Mouse (Mus musculus) neural tube, embryonic 13.5 days (tissue): Measurements from ENCODE around the gene Stat5b. TPM values are rescaled to one million over a fixed set of nuclear protein-coding genes. Genes with fewer than 3 reads are reported as not detected.

Source experiments
- ATAC-seq: fragments of 200-750 bp; cut with Nextera tagmentation; 2 replicates; pipeline ENCODE4 v1.8.0; 2017; ENCODE audit warnings: low read depth, mild to moderate bottlenecking, moderate TSS enrichment, moderate library complexity
- H3K27ac ChIP-seq: fragments of 300-500 bp; sonication (generic); replicated peaks from 2 replicates; pipeline ENCODE4 v1.5.1; 2015; ENCODE audit warnings: moderate library complexity, mild to moderate bottlenecking, inconsistent platforms
- H3K27me3 ChIP-seq: fragments of 300-500 bp; sonication (generic); 2 replicates; pipeline ENCODE4 v1.6.1; 2015; ENCODE audit warnings: mild to moderate bottlenecking, inconsistent platforms
- H3K36me3 ChIP-seq: fragments of 300-500 bp; sonication (generic); 2 replicates; pipeline ENCODE4 v1.6.1; 2015; ENCODE audit warnings: mild to moderate bottlenecking, inconsistent platforms
- H3K4me1 ChIP-seq: fragments of 300-500 bp; sonication (generic); replicated peaks from 2 replicates; pipeline ENCODE4 v1.6.1; 2015; ENCODE audit warnings: inconsistent platforms
- H3K4me2 ChIP-seq: fragments of 300-500 bp; sonication (generic); 2 replicates; pipeline ENCODE4 v1.6.1; 2015; ENCODE audit warnings: inconsistent platforms, mild to moderate bottlenecking, moderate library complexity
- H3K4me3 ChIP-seq: fragments of 300-500 bp; sonication (generic); 2 replicates; pipeline ENCODE4 v1.5.1; 2015; ENCODE audit warnings: mild to moderate bottlenecking, inconsistent platforms
- H3K9ac ChIP-seq: fragments of 300-500 bp; sonication (generic); 2 replicates; pipeline ENCODE4 v1.6.1; 2015; ENCODE audit warnings: moderate library complexity, mild to moderate bottlenecking, inconsistent platforms
- H3K9me3 ChIP-seq: fragments of 300-500 bp; sonication (generic); 2 replicates; pipeline ENCODE4 v1.6.1; 2016; ENCODE audit warnings: inconsistent platforms
- WGBS: fragments of 180-500 bp; shearing (Covaris S2); methylation state at CpG from one replicate; pipeline ENCODE4 v1.1.7; 2015; 5-methylcytosine and 5-hydroxymethylcytosine counted together
- polyA plus RNA-seq: library from polyadenylated mRNA; unstranded; fragments of >200 nt; fragmentation: Nextera tagmentation; extraction: Ambion mirVana; gene quantifications from 2 replicates; pipeline ENCODE4 v1.2.1, GENCODE M21; 2015

The Stat5b gene
- polyA plus RNA-seq, 1 experiment from 2014 or later: 17.2 TPM

- no peaks in the 10 kb centered on the region for H3K9me3 ChIP-seq
- no peak overlapping the region for H3K4me3 ChIP-seq
- H3K9ac ChIP-seq: no peak overlapping the region
- no peak overlapping the region for H3K27ac ChIP-seq
- no peaks in the 10 kb centered on the region for H3K27me3 ChIP-seq
- peaks cover 17% of the 10 kb centered on the region for H3K4me1 ChIP-seq
- no peak for ATAC-seq
- no peak overlapping the region for H3K4me2 ChIP-seq
- WGBS: 85% methylated on average over 10 of the region's 10 CpGs
- H3K36me3 ChIP-seq: no peaks in the 10 kb centered on the region
Measured at GRCm38 (mm10) chr11:100831396-100831795, 19.1 kb downstream of the Stat5b start.

- H3K9ac ChIP-seq: no peak overlapping the region
- H3K4me3 ChIP-seq: no peak overlapping the region
- no peaks in the 10 kb centered on the region for H3K9me3 ChIP-seq
- no peak overlapping the region for H3K4me2 ChIP-seq
- WGBS: 87% methylated on average over 12 of the region's 12 CpGs
- H3K4me1 ChIP-seq: peaks cover 23% of the 10 kb centered on the region
- H3K27ac ChIP-seq: no peak overlapping the region
- H3K36me3 ChIP-seq: no peaks in the 10 kb centered on the region
- ATAC-seq: no peak
- no peaks in the 10 kb centered on the region for H3K27me3 ChIP-seq
Measured at GRCm38 (mm10) chr11:100829691-100830090, 20.8 kb downstream of the Stat5b start.

GRCm38 (mm10) chr11:100828676-100829151 lies 21.8 kb downstream of the Stat5b start:
- Histone ChIP-seq H3K9ac (no peak overlapping the region), H3K36me3 (no peaks in the 10 kb centered on the region), H3K4me1 (peaks cover 23% of the 10 kb centered on the region), H3K4me2 (no peak overlapping the region), H3K27ac (no peak overlapping the region), H3K27me3 (no peaks in the 10 kb centered on the region), H3K4me3 (no peak overlapping the region), H3K9me3 (no peaks in the 10 kb centered on the region)
- ATAC-seq: no peak
- WGBS: 74% methylated on average over 10 of the region's 10 CpGs

GRCm38 (mm10) chr11:100826161-100826866 lies 24.2 kb downstream of the Stat5b start:
- 75% methylated on average over 13 of the region's 13 CpGs for WGBS
- Histone ChIP-seq H3K36me3 (no peaks in the 10 kb centered on the region), H3K4me2 (no peak overlapping the region), H3K4me1 (peaks cover 23% of the 10 kb centered on the region), H3K27me3 (no peaks in the 10 kb centered on the region), H3K9ac (no peak overlapping the region), H3K4me3 (no peak overlapping the region), H3K27ac (no peak overlapping the region), H3K9me3 (no peaks in the 10 kb centered on the region)
- no peak for ATAC-seq

GRCm38 (mm10) chr11:100825451-100825850 lies 25.1 kb downstream of the Stat5b start:
- H3K9ac ChIP-seq: no peak overlapping the region
- H3K27ac ChIP-seq: no peak overlapping the region
- H3K4me1 ChIP-seq: peaks cover 23% of the 10 kb centered on the region
- no peak overlapping the region for H3K4me2 ChIP-seq
- H3K27me3 ChIP-seq: no peaks in the 10 kb centered on the region
- H3K36me3 ChIP-seq: no peaks in the 10 kb centered on the region
- 86% methylated on average over 9 of the region's 9 CpGs for WGBS
- H3K4me3 ChIP-seq: no peak overlapping the region
- no peak for ATAC-seq
- H3K9me3 ChIP-seq: no peaks in the 10 kb centered on the region

GRCm38 (mm10) chr11:100824496-100824895 lies 26.0 kb downstream of the Stat5b start:
- H3K27me3 ChIP-seq: no peaks in the 10 kb centered on the region
- H3K4me1 ChIP-seq: peaks cover 23% of the 10 kb centered on the region
- H3K27ac ChIP-seq: no peak overlapping the region
- ATAC-seq: no peak
- H3K4me3 ChIP-seq: no peak overlapping the region
- no peaks in the 10 kb centered on the region for H3K36me3 ChIP-seq
- no peaks in the 10 kb centered on the region for H3K9me3 ChIP-seq
- no peak overlapping the region for H3K9ac ChIP-seq
- 87% methylated on average over 7 of the region's 7 CpGs for WGBS
- H3K4me2 ChIP-seq: no peak overlapping the region

- Histone ChIP-seq H3K9me3 (no peaks in the 10 kb centered on the region), H3K36me3 (no peaks in the 10 kb centered on the region), H3K4me3 (no peak overlapping the region), H3K9ac (no peak overlapping the region), H3K4me2 (no peak overlapping the region), H3K27me3 (no peaks in the 10 kb centered on the region), H3K4me1 (peaks cover 18% of the 10 kb centered on the region), H3K27ac (no peak overlapping the region)
- ATAC-seq: no peak
- 73% methylated on average over 8 of the region's 8 CpGs for WGBS
Measured at GRCm38 (mm10) chr11:100823543-100824313, 26.8 kb downstream of the Stat5b start.

GRCm38 (mm10) chr11:100822365-100822764 lies 28.2 kb downstream of the Stat5b start:
- Histone ChIP-seq H3K4me2 (no peak overlapping the region), H3K9ac (no peak overlapping the region), H3K27ac (no peak overlapping the region), H3K36me3 (no peaks in the 10 kb centered on the region), H3K4me1 (peaks cover 16% of the 10 kb centered on the region), H3K4me3 (no peak overlapping the region), H3K9me3 (no peaks in the 10 kb centered on the region), H3K27me3 (no peaks in the 10 kb centered on the region)
- ATAC-seq: no peak
- WGBS: 72% methylated on average over 12 of the region's 12 CpGs

- H3K36me3 ChIP-seq: no peaks in the 10 kb centered on the region
- no peak overlapping the region for H3K9ac ChIP-seq
- WGBS: 90% methylated on average over 13 of the region's 13 CpGs
- H3K27me3 ChIP-seq: no peaks in the 10 kb centered on the region
- no peak overlapping the region for H3K4me2 ChIP-seq
- no peak overlapping the region for H3K4me3 ChIP-seq
- no peak overlapping the region for H3K27ac ChIP-seq
- H3K9me3 ChIP-seq: no peaks in the 10 kb centered on the region
- no peak for ATAC-seq
- peaks cover 20% of the 10 kb centered on the region for H3K4me1 ChIP-seq
Measured at GRCm38 (mm10) chr11:100821605-100822220, 28.8 kb downstream of the Stat5b start.

GRCm38 (mm10) chr11:100820047-100820446 lies 30.5 kb downstream of the Stat5b start:
- Histone ChIP-seq H3K4me3 (no peak overlapping the region), H3K9ac (no peak overlapping the region), H3K4me1 (peaks cover 15% of the 10 kb centered on the region), H3K27me3 (no peaks in the 10 kb centered on the region), H3K4me2 (no peak overlapping the region), H3K36me3 (no peaks in the 10 kb centered on the region), H3K27ac (no peak overlapping the region), H3K9me3 (no peaks in the 10 kb centered on the region)
- 86% methylated on average over 8 of the region's 8 CpGs for WGBS
- ATAC-seq: no peak

- WGBS: 93% methylated on average over 16 of the region's 16 CpGs
- Histone ChIP-seq H3K4me1 (peaks cover 15% of the 10 kb centered on the region), H3K9me3 (no peaks in the 10 kb centered on the region), H3K9ac (no peak overlapping the region), H3K27ac (no peak overlapping the region), H3K27me3 (no peaks in the 10 kb centered on the region), H3K4me3 (no peak overlapping the region), H3K4me2 (no peak overlapping the region), H3K36me3 (no peaks in the 10 kb centered on the region)
- ATAC-seq: no peak
Measured at GRCm38 (mm10) chr11:100819626-100820025, 30.9 kb downstream of the Stat5b start.

- Histone ChIP-seq H3K27ac (no peak overlapping the region), H3K36me3 (no peaks in the 10 kb centered on the region), H3K4me2 (no peak overlapping the region), H3K4me3 (no peak overlapping the region), H3K9ac (no peak overlapping the region), H3K9me3 (no peaks in the 10 kb centered on the region), H3K27me3 (no peaks in the 10 kb centered on the region), H3K4me1 (peaks cover 15% of the 10 kb centered on the region)
- WGBS: 58% methylated on average over 8 of the region's 8 CpGs
- ATAC-seq: no peak
Measured at GRCm38 (mm10) chr11:100819048-100819447, 31.5 kb downstream of the Stat5b start.
